Mouse (Mus musculus): Measurements from ENCODE around the gene Sirt5. TPM values are rescaled to one million over a fixed set of nuclear protein-coding genes. Genes with fewer than 3 reads are reported as not detected.

The Sirt5 gene
- polyA plus RNA-seq (2015; fragmentation: Nextera tagmentation; extraction: Ambion mirVana): 24.3 and 25.7 TPM in 2 replicates

DNA sequence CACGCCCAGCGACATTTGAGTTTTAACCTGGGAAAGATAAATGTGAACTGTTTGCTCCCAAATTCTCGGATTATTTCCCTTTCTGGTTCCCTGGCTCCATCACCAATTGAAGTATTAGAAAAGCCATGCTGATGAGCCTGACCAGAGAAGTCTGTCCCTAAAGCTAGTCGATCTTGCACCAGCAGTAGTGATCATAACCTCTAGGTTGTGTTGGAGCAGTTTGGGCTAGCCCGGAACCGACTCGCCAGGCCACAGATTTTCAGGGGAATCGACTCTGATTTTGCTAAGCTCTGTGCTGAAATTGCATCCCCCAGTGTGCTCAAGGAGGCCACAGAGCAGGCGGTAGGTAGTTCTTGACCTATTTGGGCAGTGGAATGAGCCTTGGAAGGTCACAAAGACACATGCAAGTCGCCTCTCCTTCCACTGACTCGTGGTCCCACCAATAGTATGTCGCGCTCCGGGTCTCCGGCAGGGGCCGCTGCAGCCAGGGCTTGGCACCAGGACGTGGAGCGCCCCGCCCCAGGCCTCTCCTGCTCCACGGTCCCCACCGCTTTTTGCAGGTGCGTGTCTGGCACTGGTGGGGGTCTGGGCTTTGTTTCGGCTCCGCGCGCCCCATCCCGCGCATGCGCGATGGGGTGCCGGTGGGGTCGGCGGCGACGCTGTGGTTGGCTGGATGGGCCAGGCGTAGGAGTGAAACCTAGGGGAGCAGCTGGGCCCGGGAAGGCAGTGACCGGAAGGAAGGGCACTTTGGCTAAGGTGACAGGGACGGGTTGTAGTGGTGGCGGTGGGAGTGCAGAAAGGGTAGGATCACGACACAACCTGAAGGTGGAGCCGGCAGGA is at the start of gene Sirt5:
Sirt5 (plus strand) TSS at position 512 of the 840 bp plus-strand sequence.
- ATAC-seq (ENCODE audit: insufficient number of reproducible peaks, low FRiP score, low TSS enrichment, low read depth): peak; percentile 88

DNA sequence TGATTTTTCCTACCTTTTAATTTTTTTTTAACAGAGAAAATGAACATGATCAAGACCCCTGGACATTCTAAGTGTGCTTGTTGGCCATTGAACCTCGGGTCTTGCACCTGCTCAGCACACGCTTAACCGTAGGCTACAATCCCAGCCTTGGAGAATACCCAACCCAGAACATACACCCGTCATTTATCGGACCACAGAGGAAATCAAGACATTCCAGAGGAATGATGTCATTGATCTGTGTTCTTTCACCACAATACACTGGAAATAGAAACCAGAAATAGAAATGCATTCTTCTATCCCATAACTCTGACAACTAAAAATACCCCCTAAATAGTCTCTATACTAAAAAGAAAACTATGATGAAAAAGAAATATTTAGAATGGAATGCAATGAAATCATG is 47.9 kb upstream of the Sirt5 start:
- H3K27me3 ChIP-seq: no peaks in the 10 kb centered on the region
- peaks cover 4% of the 10 kb centered on the region for H3K4me1 ChIP-seq
- no peaks in the 10 kb centered on the region for H3K36me3 ChIP-seq
- no peaks in the 10 kb centered on the region for H3K9me3 ChIP-seq
- 35% methylated on average over 5 of the region's 5 CpGs for WGBS
- no peak overlapping the region for H3K9ac ChIP-seq
- no peak overlapping the region for H3K4me3 ChIP-seq
- H3K27ac ChIP-seq: no peak overlapping the region
- no peak for ATAC-seq (ENCODE audit: insufficient number of reproducible peaks, low FRiP score, low TSS enrichment, low read depth)
- H3K4me2 ChIP-seq: no peak overlapping the region

More for the DNA sequence above, at the start of gene Sirt5:
- peak within 1 kb of the TSS; percentile 54 for H3K27ac ChIP-seq
- 15% methylated on average over 42 of the region's 42 CpGs for WGBS
- no peaks in the 10 kb centered on the region for H3K9me3 ChIP-seq
- H3K4me3 ChIP-seq: peak within 1 kb of the TSS; percentile 65
- H3K9ac ChIP-seq: peak within 1 kb of the TSS; percentile 64
- peak within 1 kb of the TSS; percentile 77 for H3K4me2 ChIP-seq
- H3K27me3 ChIP-seq: no peaks in the 10 kb centered on the region
- peaks cover 10% of the 10 kb centered on the region for H3K4me1 ChIP-seq
- no peaks in the 10 kb centered on the region for H3K36me3 ChIP-seq

DNA sequence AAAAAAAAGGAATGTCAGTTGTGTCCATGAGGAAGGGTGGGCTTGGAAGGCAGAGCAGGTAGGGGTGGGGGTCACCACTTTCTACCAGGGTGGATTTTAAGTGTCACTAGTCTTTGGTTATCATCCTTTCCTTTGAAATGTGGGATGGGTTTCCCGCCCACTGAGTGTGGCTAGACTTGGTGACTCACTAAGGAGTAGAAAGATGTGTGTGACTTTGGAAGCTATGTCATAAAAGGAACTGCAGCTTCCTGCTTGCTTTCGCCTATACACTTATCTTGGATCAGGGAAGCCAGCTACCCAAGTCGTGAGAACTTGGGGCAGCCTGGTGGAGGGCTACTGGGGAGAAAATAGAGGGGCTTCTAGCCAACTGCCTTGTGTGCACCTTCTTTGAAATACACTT is 45.9 kb upstream of the Sirt5 start:
- Histone ChIP-seq H3K9ac (no peak overlapping the region), H3K4me3 (no peak overlapping the region), H3K27ac (no peak overlapping the region), H3K4me1 (peaks cover 4% of the 10 kb centered on the region), H3K9me3 (no peaks in the 10 kb centered on the region), H3K4me2 (no peak overlapping the region), H3K27me3 (no peaks in the 10 kb centered on the region), H3K36me3 (no peaks in the 10 kb centered on the region)
- ATAC-seq (ENCODE audit: insufficient number of reproducible peaks, low FRiP score, low TSS enrichment, low read depth): no peak
- 74% methylated on average over 3 of the region's 3 CpGs for WGBS

DNA sequence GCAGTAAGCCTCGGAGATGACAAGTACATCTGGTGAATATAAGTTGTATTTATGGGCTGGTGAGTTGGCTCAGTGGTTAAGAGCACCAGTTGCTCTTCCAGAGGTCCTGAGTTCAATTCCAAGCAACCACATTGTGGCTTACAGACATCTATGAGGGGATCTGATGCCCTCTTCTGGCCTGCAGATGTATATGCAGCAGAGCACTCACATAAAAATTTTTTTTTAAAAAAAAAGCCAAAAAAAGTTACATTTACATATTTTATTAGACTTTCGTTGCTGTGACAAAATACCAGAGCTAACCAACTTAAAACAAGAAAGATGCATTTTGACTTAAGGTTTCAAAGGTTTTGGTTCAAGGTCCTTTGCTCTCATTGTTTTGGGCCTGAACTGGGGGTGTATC is 43.8 kb upstream of the Sirt5 start:
- peaks cover 4% of the 10 kb centered on the region for H3K4me1 ChIP-seq
- H3K9ac ChIP-seq: no peak overlapping the region
- no peaks in the 10 kb centered on the region for H3K9me3 ChIP-seq
- WGBS: 73% methylated on average over 2 of the region's 2 CpGs
- no peak overlapping the region for H3K4me2 ChIP-seq
- no peak overlapping the region for H3K4me3 ChIP-seq
- no peak for ATAC-seq (ENCODE audit: insufficient number of reproducible peaks, low FRiP score, low TSS enrichment, low read depth)
- no peaks in the 10 kb centered on the region for H3K27me3 ChIP-seq
- no peaks in the 10 kb centered on the region for H3K36me3 ChIP-seq
- no peak overlapping the region for H3K27ac ChIP-seq

DNA sequence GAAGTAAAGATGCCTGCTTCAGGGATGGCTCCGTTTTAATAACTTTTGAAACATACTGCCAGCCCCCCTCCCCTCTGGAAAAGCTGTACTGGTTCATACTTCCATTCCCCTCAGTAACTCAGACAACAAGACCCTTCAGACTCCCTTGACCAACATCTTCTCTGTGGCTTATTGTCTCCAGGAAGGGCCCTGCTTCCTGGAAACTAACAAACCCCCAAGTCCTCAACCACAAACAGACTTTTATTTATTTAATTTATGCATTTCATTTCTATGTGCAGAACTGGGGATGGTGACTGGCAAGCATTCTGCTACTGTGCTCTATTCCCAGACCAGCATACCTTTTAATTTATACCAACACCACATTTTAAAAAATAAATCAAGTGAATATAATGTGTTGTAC is 39.9 kb upstream of the Sirt5 start:
- 58% methylated on average over 1 of the region's 1 CpGs for WGBS
- Histone ChIP-seq H3K4me2 (no peak overlapping the region), H3K9ac (no peak overlapping the region), H3K9me3 (no peaks in the 10 kb centered on the region), H3K27ac (no peak overlapping the region), H3K36me3 (no peaks in the 10 kb centered on the region), H3K27me3 (no peaks in the 10 kb centered on the region), H3K4me3 (no peak overlapping the region), H3K4me1 (no peaks in the 10 kb centered on the region)
- ATAC-seq (ENCODE audit: insufficient number of reproducible peaks, low FRiP score, low TSS enrichment, low read depth): no peak

DNA sequence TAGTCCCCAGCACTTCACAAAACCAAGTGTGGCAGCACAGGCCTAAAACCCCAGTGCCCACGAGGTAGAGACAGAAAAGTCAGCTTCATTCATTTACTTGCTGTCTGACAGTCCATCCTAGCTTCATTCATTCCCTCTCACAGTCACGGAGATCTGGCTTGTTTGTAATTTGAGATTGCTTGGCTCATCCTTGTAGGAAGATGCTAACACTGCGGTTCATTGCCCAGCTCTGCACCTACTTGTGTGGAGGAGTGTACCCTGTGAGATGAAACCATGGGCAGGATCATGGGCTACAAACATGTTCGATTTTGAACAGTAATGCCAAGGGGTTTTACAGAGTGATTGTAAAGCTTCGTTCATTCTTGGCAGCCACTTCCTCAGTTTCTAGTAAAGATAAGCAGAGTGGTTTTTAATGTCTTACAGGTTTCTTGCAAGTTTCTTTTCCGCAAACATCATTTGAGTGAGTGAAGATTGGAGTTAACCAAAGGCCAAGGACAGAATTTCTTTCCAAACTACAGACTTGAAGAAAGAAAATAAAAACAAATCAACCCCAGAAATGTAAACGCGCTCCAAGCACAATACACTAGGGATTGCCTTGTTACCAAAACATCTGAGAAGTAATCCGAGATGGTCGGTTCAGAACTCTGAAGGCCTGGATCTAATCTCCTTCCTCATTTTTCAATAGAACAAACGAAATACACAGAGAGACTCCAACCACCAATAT is 33.4 kb upstream of the Sirt5 start:
- ATAC-seq (ENCODE audit: insufficient number of reproducible peaks, low FRiP score, low TSS enrichment, low read depth): no peak
- no peaks in the 10 kb centered on the region for H3K9me3 ChIP-seq
- H3K4me1 ChIP-seq: peaks cover 19% of the 10 kb centered on the region
- 38% methylated on average over 11 of the region's 11 CpGs for WGBS
- no peak overlapping the region for H3K4me2 ChIP-seq
- no peak overlapping the region for H3K4me3 ChIP-seq
- H3K36me3 ChIP-seq: no peaks in the 10 kb centered on the region
- H3K27me3 ChIP-seq: no peaks in the 10 kb centered on the region
- H3K9ac ChIP-seq: no peak overlapping the region
- H3K27ac ChIP-seq: 0 out of 2 replicates have a peak overlapping the region, but pooled peaks have one; percentile 8

DNA sequence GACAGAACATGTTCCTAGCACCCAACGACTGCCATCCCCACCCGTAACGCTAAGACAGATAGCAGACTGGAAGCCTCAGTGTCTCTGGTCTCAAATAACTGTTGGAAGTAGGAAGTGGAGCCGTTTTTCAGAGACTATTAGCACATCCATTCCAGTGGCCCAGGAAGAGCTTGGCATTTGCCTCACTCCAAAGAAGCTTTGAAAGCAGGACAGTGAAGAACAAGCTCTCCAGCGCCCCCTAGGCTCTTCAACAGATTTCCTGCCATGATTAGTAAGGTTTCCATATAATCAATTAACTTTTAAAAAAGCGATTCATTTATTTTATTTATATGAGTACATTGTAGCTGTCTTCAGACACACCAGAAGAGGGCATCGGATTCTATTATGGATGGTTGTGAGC is 32.7 kb upstream of the Sirt5 start:
- Histone ChIP-seq H3K4me2 (no peak overlapping the region), H3K9ac (no peak overlapping the region), H3K27me3 (no peaks in the 10 kb centered on the region), H3K4me1 (peaks cover 22% of the 10 kb centered on the region), H3K36me3 (no peaks in the 10 kb centered on the region), H3K9me3 (no peaks in the 10 kb centered on the region), H3K4me3 (no peak overlapping the region), H3K27ac (no peak overlapping the region)
- no peak for ATAC-seq (ENCODE audit: insufficient number of reproducible peaks, low FRiP score, low TSS enrichment, low read depth)
- WGBS: 37% methylated on average over 7 of the region's 7 CpGs

DNA sequence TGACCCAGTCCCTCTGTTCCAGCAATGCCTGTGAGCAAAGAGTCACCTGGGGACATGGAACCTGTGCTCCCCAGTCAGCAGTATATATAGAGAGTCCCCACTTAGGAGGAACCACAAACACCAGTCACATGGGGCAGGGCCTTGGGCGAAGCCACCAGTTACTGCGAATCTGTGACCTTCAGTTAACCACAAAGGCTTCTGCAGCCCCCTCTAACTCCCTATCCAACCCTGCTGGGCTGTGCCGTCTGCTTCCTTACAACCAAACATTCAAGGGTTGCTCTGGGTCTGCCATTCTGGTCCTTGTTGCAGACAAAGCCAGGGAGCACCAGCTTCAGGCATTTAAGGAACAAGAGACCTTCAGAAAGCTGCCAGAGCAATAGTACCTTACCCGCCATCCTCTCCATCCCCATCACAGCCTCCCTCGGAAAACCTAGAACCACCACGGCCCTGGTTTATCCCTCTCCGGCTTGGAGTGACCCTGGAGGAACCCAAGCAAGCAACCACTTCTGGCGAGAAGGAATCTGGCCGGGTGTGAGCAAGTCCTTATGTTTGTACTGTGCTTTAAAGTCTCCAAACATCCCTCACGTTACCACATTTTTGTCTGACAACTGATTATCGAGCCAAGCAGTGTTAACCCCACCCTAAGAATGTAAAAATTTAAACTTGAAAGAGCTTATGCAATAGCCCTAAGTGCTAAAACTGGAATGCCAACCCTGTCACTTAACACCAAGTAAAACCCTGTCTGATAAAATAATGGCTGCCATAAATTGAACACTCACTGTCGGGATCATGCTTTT is 28.7 kb upstream of the Sirt5 start:
- H3K4me3 ChIP-seq: no peak overlapping the region
- peak overlapping the region; percentile 68 for H3K27ac ChIP-seq
- no peaks in the 10 kb centered on the region for H3K36me3 ChIP-seq
- ATAC-seq (ENCODE audit: insufficient number of reproducible peaks, low FRiP score, low TSS enrichment, low read depth): no peak
- H3K4me1 ChIP-seq: peaks cover 18% of the 10 kb centered on the region
- H3K4me2 ChIP-seq: no peak overlapping the region
- H3K9me3 ChIP-seq: no peaks in the 10 kb centered on the region
- no peak overlapping the region for H3K9ac ChIP-seq
- 43% methylated on average over 12 of the region's 12 CpGs for WGBS
- H3K27me3 ChIP-seq: no peaks in the 10 kb centered on the region

DNA sequence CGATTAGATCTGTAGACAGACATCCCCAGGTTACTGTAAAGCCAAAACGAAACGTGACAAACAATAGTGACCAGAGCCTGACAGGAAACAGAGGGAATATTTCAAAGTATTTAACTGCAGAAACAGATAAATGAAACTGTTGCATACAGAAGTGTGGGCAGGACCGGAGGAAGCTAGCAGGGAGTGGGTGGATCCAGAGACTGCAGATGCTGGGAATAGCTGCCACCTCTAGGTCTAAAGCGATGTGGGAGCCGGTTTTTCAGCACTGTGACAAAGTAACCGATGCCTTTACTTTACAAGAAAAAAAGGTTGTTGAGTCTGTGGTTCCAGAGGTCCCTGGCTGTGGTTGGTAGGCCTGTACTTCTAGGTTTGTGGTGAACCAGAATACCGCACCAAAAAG is 27.3 kb upstream of the Sirt5 start:
- Histone ChIP-seq H3K36me3 (no peaks in the 10 kb centered on the region), H3K4me3 (no peak overlapping the region), H3K9me3 (no peaks in the 10 kb centered on the region), H3K9ac (no peak overlapping the region), H3K4me2 (no peak overlapping the region), H3K4me1 (peaks cover 13% of the 10 kb centered on the region; the same call in 1 of the 2 replicates), H3K27ac (no peak overlapping the region), H3K27me3 (no peaks in the 10 kb centered on the region)
- no peak for ATAC-seq (ENCODE audit: insufficient number of reproducible peaks, low FRiP score, low TSS enrichment, low read depth)
- 84% methylated on average over 8 of the region's 8 CpGs for WGBS

DNA sequence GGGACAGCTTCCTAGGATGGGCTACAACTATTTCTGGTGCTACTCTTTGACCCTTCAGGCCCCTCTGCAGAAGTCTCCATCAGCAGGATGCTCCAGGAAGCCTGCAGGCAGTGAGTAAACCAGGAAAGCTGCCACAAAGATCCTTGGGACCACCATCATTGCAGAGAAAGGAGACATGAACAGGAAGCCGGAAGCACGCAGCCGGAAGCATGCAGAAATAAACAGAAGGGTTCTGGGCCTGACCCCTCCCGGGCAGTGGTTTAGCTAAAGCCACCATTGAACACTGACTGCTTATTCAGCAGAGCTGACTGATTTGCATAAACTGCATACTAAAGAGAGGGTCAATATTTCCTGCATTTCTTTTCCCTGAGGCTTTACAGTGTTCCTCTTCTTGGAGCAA is 26.7 kb upstream of the Sirt5 start:
- Histone ChIP-seq H3K9me3 (no peaks in the 10 kb centered on the region), H3K27ac (no peak overlapping the region), H3K9ac (no peak overlapping the region), H3K4me1 (peaks cover 13% of the 10 kb centered on the region; the same call in 1 of the 2 replicates), H3K36me3 (no peaks in the 10 kb centered on the region), H3K4me3 (no peak overlapping the region), H3K4me2 (no peak overlapping the region), H3K27me3 (no peaks in the 10 kb centered on the region)
- WGBS: 76% methylated on average over 4 of the region's 4 CpGs
- ATAC-seq (ENCODE audit: insufficient number of reproducible peaks, low FRiP score, low TSS enrichment, low read depth): no peak

DNA sequence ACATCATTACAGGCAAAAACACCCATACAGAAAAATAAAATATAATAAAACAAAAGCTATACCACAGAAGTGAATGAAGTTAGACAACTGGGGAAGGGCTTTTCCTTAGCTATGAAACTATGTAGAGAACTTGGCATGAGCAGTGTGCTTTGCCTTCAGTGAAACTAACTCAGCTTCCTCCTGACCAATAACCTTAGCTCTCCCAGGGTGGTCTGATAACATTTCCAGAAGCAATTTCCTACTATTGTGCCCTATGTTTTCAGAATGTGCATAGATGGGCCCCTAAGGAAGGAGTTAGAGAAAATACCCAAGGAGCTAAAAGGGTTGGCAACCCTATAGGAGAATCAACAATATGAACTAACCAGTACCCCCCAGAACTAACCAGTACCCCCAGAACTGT is 18.5 kb upstream of the Sirt5 start:
- H3K27ac ChIP-seq: no peak overlapping the region

More for the DNA sequence above, 18.5 kb upstream of the Sirt5 start:
- Histone ChIP-seq H3K36me3 (no peaks in the 10 kb centered on the region), H3K4me1 (no peaks in the 10 kb centered on the region), H3K4me2 (no peak overlapping the region), H3K4me3 (no peak overlapping the region), H3K9ac (no peak overlapping the region), H3K27me3 (no peaks in the 10 kb centered on the region), H3K9me3 (no peaks in the 10 kb centered on the region)
- no peak for ATAC-seq (ENCODE audit: insufficient number of reproducible peaks, low FRiP score, low TSS enrichment, low read depth)

Data from limb, embryonic 15.5 days (tissue).